Mouse (Mus musculus) limb, embryonic 10.5 days (tissue): ENCODE data around the gene Twist1. TPM values are rescaled to one million over a fixed set of nuclear protein-coding genes. Genes with fewer than 3 reads are reported as not detected.

ENCODE experiments used
- DNase-seq: peaks from one replicate; pipeline ENCODE4 v3.0.0-alpha.2; 2017; ENCODE audit warnings: low spot score
- H3K27ac ChIP-seq: fragments of 300-500 bp; sonication (generic); 2 replicates; pipeline ENCODE4 v1.5.1; 2016; ENCODE audit warnings: mild to moderate bottlenecking
- H3K27me3 ChIP-seq: fragments of 300-500 bp; sonication (generic); 2 replicates; pipeline ENCODE4 v1.6.1; 2016; ENCODE audit warnings: low read depth, mild to moderate bottlenecking; ENCODE audit not compliant: poor library complexity, severe bottlenecking
- H3K36me3 ChIP-seq: fragments of 300-500 bp; sonication (generic); 2 replicates; pipeline ENCODE4 v1.6.1; 2016; ENCODE audit warnings: mild to moderate bottlenecking, moderate library complexity
- H3K4me1 ChIP-seq: fragments of 300-500 bp; sonication (generic); 2 replicates; pipeline ENCODE4 v1.6.1; 2016
- H3K4me3 ChIP-seq: fragments of 300-500 bp; sonication (generic); 2 replicates; pipeline ENCODE4 v1.5.1; 2016; ENCODE audit warnings: mild to moderate bottlenecking, moderate library complexity
- H3K9me3 ChIP-seq: fragments of 300-500 bp; sonication (generic); replicated peaks from 2 replicates; pipeline ENCODE4 v1.6.1; 2016; ENCODE audit warnings: mild to moderate bottlenecking
- WGBS: fragments of 180-500 bp; shearing (Covaris S2); methylation state at CpG from one replicate; pipeline ENCODE4 v1.1.7; 2016; 5-methylcytosine and 5-hydroxymethylcytosine counted together
- polyA plus RNA-seq: library from polyadenylated mRNA; unstranded; fragments of >200 nt; fragmentation: Nextera tagmentation; extraction: Ambion mirVana; gene quantifications from 2 replicates; pipeline ENCODE4 v1.2.1, GENCODE M21; 2016

Gene Twist1
- polyA plus RNA-seq = 31.0 and 33.4 TPM in 2 replicates

DNA sequence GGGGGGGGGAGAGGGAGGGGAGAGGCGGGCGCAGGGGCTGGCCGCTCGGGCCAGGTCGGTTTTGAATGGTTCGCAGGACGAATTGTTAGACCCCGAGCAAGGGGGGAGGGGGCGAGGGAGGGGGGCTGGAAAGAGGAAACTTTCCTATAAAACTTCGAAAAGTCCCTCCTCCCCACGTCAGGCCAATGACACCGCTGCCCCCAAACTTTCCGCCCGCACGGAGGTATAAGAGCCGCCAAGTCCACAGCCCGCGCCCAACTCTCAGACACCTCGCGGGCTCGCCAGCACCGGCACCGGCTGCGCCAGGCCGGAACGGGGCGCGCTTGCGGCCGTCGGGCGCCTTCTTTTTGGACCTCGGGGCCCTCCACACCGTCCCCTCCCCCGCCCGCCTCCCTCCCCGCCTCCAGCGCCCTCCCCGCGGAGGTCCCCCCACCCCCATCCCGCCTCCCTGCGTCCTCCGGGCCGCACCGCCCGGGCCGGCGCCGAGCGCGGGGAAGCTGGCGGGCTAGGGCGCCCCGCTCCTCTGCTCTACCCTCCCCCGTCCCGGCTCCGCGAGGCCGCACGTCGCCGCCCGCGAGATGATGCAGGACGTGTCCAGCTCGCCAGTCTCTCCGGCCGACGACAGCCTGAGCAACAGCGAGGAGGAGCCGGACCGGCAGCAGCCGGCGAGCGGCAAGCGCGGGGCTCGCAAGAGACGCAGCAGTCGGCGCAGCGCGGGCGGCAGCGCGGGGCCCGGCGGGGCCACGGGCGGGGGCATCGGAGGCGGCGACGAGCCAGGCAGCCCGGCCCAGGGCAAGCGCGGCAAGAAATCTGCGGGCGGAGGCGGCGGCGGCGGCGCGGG lies at the start of gene Twist1:
Twist1 (plus strand) TSS at position 272 of the 841 bp plus-strand sequence.
- DNase-seq = peak; percentile 96
- peak within 1 kb of the TSS; percentile 96 for H3K4me3 ChIP-seq
- 0 out of 2 replicates have a peak, but pooled peaks cover 3% of the 10 kb centered on the region for H3K27me3 ChIP-seq
- H3K9me3 ChIP-seq = no peaks in the 10 kb centered on the region
- 2% methylated on average over 96 of the region's 105 CpGs for WGBS
- H3K27ac ChIP-seq = peak within 1 kb of the TSS; percentile 100
- H3K36me3 ChIP-seq = peaks cover 24% of the 10 kb centered on the region
- H3K4me1 ChIP-seq = peaks cover 40% of the 10 kb centered on the region

DNA sequence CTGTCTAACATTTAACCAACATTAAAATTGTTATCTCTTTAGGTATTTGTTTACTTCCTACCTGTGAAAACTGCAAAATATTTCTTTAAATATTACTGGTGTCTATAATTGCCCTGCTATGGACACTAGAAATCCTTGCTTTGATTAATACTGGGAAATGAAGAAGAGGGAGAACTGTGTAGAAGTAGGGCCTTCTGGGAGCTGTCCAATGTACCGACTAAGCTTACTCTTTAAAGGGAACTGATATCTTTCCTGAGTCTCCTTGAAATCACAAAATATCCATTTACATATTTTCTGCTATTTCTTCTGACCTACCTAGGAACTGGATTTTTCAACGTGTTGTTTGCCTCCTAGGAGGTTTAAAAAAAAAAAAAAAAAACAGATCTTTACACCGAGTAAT lies 30.7 kb upstream of the Twist1 start:
- Histone ChIP-seq H3K9me3 (no peaks in the 10 kb centered on the region), H3K4me3 (no peak overlapping the region), H3K36me3 (no peaks in the 10 kb centered on the region), H3K27me3 (peaks cover 55% of the 10 kb centered on the region), H3K27ac (no peak overlapping the region), H3K4me1 (peaks cover 19% of the 10 kb centered on the region)
- WGBS = 11% methylated on average over 3 of the region's 3 CpGs
- DNase-seq = no peak

DNA sequence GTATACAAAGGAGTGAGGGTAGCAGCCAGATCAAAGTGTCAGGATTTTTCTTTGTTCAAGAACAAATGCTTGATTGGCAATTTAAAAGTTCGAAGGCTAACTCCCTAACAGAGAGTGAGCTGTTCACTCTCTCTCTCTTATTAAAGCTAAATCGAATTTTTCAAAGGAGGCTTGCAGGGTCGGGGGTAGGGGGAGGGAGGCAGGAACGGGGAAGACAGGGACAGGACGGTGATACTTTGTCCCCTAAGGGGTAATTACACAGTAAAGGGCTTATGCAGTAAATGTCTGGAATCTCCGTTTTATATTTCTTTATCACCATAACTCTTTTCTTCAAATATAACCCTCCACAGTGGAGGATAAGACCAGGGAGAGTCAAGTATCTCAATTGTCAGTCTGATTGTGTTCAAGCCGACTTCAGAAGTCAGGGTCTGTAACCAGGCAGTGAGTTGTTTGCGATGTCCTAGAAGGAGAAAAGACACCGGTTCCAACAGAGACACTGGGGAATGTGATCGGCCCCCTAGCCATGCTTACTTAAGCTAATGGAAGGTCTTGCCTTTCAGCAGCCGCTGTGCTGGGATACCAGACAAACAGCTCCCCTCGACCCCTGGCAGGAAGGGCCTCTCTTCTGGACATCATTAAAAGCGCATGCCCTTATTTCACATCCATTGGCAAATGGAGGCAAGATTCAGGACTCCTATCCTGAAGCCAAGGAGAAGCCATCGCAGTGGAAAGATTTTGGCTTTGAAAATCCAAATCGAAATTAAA lies 30.0 kb upstream of the Twist1 start:
- H3K9me3 ChIP-seq = no peaks in the 10 kb centered on the region
- no peaks in the 10 kb centered on the region for H3K36me3 ChIP-seq
- H3K4me1 ChIP-seq = peaks cover 19% of the 10 kb centered on the region
- H3K27me3 ChIP-seq = peaks cover 56% of the 10 kb centered on the region
- peak; percentile 32 for DNase-seq
- 0 out of 2 replicates have a peak overlapping the region, but pooled peaks have one; percentile 41 for H3K4me3 ChIP-seq
- 3% methylated on average over 15 of the region's 15 CpGs for WGBS
- H3K27ac ChIP-seq = no peak overlapping the region

DNA sequence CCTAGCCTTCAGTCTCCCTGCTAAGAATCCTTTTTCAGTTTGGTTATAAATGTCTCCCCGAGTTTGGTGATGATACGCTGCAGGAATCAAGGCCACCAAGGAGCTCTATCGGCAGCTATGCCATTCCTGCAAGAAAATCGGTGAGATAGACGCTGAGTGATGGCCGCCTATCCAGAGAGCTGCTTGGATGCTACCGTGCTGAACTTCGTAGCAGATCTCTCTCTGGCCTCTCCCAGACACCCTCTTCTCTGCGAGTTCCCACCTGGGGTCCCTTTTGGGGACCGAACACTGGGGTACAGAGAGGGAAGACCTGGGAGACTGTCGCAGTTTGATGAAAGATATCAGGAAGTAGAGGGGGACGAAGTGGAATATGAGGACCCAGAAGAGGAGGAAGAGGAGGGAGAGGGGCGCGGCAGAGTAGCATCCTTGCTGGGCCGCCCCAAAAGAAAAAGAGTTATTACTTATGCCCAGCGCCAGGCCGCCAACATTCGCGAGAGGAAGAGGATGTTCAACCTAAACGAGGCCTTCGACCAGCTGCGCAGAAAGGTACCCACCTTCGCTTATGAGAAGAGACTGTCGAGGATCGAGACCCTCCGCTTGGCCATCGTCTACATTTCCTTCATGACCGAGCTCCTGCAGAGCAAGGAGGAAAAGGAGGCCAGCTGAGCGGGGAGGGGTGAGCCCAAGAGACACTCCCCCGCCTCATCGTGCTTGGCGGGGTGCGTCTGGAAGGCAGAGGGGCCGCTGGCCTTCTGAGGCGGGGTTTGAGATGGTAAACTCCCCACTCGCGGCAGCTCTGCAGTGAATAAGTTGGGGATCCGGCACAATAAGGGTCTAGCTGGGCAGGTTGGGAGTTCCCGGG lies 28.9 kb upstream of the Twist1 start, which contains the start of gene Ferd3l:
Ferd3l (plus strand) TSS at position 95 of the 862 bp plus-strand sequence.
- WGBS = under 1% methylated on average over 39 of the region's 39 CpGs
- Histone ChIP-seq H3K4me1 (peaks cover 19% of the 10 kb centered on the region), H3K27ac (no peak within 1 kb of the TSS), H3K9me3 (no peaks in the 10 kb centered on the region), H3K4me3 (peak within 1 kb of the TSS; percentile 41), H3K27me3 (peaks cover 56% of the 10 kb centered on the region), H3K36me3 (no peaks in the 10 kb centered on the region)
- DNase-seq = peak; percentile 36

DNA sequence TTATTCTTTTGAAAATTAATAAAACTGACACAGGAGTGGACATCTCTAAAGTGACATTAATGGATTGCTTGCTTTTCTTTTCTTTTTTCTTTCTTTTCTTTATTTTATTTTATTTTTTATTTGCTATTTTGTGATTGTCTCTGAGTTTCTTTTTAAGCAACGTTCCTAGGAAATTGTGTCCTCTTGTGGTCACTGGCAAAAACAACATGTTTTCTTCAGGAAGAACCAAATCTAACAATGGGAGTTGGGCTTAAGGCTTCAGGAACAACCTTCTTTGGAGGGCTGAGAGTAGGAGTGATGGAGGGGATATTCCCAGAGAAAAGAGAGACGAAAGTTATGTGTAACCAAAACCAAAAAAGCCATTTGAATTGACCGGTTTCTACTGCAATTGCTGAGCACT lies 4.6 kb upstream of the Twist1 start:
- Histone ChIP-seq H3K36me3 (no peaks in the 10 kb centered on the region), H3K27ac (no peak overlapping the region), H3K9me3 (no peaks in the 10 kb centered on the region), H3K4me3 (no peak overlapping the region), H3K4me1 (peaks cover 20% of the 10 kb centered on the region), H3K27me3 (no peaks in the 10 kb centered on the region)
- no peak for DNase-seq
- WGBS = 8% methylated on average over 3 of the region's 3 CpGs

DNA sequence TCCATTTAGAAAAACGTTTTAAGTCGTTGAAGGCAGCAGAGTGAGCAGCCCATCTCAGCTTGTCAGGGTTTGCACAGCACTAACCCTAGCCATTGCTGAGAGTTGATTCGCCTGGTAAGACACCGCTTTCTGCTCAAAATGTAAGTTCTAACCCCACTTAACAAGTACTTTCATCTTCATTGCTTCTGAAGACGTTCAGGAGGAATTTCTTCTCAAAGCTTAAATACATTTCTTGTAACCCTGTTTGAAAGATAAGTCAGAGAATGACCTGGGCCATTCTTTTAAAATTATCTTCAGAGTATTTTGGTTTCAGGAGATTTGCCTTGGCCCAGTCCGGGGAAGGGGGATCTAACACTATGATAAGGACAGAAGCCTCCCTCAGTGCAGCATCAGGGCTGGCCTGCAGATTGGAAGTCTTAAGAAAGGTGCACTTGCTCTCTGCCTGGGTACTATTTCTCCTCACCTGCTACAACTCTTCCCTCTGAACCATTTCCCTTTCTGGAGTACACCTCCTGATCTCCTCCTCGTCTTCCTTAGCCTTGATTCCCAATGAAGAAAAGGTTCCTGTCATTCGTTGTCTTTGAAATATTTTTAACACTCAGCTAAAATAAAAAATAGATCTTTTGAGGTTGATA lies 2.4 kb upstream of the Twist1 start:
- 10% methylated on average over 8 of the region's 8 CpGs for WGBS
- peak overlapping the region; percentile 96 for H3K4me3 ChIP-seq
- 0 out of 2 replicates have a peak, but pooled peaks cover 3% of the 10 kb centered on the region for H3K27me3 ChIP-seq
- H3K36me3 ChIP-seq = peaks cover 11% of the 10 kb centered on the region
- peak overlapping the region; percentile 100 for H3K27ac ChIP-seq
- H3K4me1 ChIP-seq = peaks cover 21% of the 10 kb centered on the region
- no peak for DNase-seq
- no peaks in the 10 kb centered on the region for H3K9me3 ChIP-seq

DNA sequence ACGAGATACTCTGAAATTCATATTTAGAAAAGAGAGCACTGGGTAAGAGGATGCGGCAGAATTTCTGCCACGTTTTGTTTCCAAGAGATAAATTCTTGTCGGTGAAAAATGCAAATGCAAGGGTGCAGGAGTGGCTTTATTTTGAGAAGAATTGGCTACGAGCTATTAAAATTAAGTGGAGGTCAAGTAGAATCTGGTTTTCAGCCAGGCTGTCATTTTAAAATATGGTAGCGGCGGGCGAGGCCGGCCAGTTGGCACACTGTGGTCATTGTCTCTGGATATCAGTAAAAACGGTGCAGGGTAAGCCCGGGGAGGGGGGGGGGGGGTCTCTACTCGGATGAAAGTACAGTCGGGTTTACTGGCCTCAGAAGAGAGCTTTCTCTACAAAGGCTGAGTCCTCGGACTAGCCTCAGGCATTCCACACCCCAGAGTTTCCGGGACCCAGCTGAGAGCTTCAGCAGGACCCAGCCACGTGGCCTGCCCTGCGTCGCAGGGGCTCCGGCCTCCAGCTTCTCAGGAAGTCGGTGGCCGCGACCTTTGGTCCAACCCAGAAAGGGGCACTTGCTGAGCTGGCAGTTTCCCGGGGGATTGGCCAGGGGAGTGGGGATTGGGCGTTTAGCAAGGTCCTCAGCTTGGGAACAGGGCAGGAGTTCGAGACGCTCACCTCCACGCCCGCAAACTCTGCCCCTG lies 1.7 kb upstream of the Twist1 start:
- 0 out of 2 replicates have a peak, but pooled peaks cover 3% of the 10 kb centered on the region for H3K27me3 ChIP-seq
- WGBS = 1% methylated on average over 28 of the region's 28 CpGs
- peak overlapping the region; percentile 100 for H3K27ac ChIP-seq
- H3K4me3 ChIP-seq = peak overlapping the region; percentile 96
- H3K4me1 ChIP-seq = peaks cover 23% of the 10 kb centered on the region
- no peaks in the 10 kb centered on the region for H3K9me3 ChIP-seq
- DNase-seq = peak; percentile 84
- peaks cover 14% of the 10 kb centered on the region for H3K36me3 ChIP-seq

DNA sequence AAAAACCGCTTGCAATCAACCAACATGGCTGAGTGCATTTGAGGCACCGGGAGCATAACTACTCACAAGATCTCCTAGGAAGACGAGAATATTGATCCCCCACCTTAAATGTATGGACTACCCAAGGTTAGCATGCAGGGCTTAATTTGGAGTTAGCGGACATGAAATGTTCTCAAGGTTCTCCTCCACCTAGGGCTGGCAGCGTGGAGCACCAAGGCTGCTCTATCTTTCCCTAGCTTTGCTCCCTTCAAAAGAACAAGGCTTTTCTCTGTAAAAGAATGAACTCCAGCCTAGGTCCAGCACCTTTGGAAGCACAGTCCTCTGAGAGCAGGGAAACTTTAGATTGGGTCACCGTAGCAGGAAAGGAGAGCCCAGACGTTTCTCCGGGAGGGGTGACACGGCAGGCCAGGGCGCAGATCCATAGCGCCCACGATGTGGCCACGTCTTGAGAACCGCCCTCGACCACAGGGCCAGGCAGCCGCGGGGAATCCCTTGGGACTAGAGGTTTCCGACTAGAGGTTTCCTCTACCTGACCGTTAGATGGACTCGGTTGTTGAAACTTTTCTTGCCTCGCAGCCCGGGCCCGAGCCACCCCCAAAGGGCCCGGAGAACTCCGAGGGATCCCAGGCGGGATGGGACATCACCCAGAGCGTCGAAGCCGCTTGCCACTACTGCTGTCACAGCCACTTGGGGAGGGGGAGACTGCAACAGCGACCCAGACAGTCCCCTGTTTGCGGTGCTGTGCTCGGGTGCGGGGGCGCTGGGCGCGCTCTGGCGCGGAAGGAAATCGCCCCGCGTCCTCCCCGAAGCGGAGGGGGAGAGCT lies 683 bp upstream of the Twist1 start:
- H3K4me3 ChIP-seq = peak overlapping the region; percentile 96
- peak overlapping the region; percentile 100 for H3K27ac ChIP-seq
- 1% methylated on average over 43 of the region's 43 CpGs for WGBS
- H3K4me1 ChIP-seq = peaks cover 32% of the 10 kb centered on the region
- no peaks in the 10 kb centered on the region for H3K9me3 ChIP-seq
- 0 out of 2 replicates have a peak, but pooled peaks cover 3% of the 10 kb centered on the region for H3K27me3 ChIP-seq
- H3K36me3 ChIP-seq = peaks cover 19% of the 10 kb centered on the region
- DNase-seq = no peak

DNA sequence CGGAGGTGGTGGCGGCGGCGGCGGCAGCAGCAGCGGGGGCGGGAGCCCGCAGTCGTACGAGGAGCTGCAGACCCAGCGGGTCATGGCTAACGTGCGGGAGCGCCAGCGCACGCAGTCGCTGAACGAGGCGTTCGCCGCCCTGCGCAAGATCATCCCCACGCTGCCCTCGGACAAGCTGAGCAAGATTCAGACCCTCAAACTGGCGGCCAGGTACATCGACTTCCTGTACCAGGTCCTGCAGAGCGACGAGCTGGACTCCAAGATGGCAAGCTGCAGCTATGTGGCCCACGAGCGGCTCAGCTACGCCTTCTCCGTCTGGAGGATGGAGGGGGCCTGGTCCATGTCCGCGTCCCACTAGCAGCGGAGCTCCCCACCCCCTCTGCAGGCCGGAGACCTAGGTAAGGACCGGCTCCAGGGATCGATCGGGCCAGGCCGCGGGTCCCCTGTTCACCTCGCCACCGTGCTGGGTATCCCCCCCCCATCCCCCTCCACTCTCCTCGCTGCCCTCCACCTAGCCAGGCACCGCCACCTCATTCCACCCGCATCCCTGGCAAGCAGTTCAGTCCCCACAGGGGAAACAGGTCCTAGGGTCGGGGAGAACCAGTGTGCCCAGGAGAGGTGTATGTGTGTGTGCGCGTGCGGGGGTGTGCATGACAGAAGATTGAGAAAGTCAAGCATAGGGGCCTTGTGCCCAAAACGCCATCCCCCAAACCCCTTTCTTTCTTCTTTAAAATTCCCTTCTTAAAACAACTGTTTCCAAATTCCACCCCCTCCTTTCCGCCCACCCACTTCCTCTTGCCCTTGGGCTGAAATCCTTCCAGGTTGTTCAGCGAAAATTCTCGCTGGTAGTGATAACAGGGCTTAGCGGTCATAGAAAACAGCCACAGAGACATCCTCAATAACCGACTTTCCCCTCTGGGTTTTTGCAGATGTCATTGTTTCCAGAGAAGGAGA lies 1.0 kb downstream of the Twist1 start:
- Histone ChIP-seq H3K4me1 (peaks cover 49% of the 10 kb centered on the region), H3K27ac (peak overlapping the region; percentile 100), H3K36me3 (peaks cover 24% of the 10 kb centered on the region), H3K27me3 (0 out of 2 replicates have a peak, but pooled peaks cover 3% of the 10 kb centered on the region), H3K9me3 (no peaks in the 10 kb centered on the region), H3K4me3 (peak overlapping the region; percentile 96)
- WGBS = 1% methylated on average over 56 of the region's 56 CpGs
- DNase-seq = peak; percentile 74

DNA sequence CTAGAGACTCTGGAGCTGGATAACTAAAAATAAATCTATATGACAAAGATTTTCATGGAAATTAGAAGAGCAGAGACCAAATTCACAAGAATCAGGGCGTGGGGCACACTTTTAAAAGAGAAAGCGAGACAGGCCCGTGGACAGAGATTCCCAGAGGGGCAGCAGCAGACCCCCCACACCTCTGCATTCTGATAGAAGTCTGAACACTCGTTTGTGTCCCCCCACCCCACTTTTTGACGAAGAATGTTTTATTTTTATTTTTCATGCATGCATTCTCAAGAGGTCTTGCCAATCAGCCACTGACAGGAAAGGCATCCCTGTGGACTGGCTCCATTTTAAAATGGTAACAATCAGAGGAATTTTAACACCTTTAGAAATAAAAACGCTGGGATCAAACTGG lies 1.7 kb downstream of the Twist1 start:
- 0% methylated on average over 6 of the region's 6 CpGs for whole genome bisulfite sequencing
- H3K27ac ChIP-seq = peak overlapping the region; percentile 100
- H3K9me3 ChIP-seq = no peaks in the 10 kb centered on the region
- H3K4me1 ChIP-seq = peaks cover 55% of the 10 kb centered on the region
- DNase-seq = peak; percentile 43
- peak overlapping the region; percentile 96 for H3K4me3 ChIP-seq
- peaks cover 24% of the 10 kb centered on the region for H3K36me3 ChIP-seq
- 0 out of 2 replicates have a peak, but pooled peaks cover 3% of the 10 kb centered on the region for H3K27me3 ChIP-seq
